Comparison of ENCODE assay signal across 8 mouse cellular contexts in genomic region chr9:22070791-22071573, GRCm38 (mm10). TPM values are rescaled to one million over a fixed set of nuclear protein-coding genes. Genes with fewer than 3 reads are reported as not detected.
DNase-seq lines count a peak whose midpoint lies in the region; ATAC-seq and TF ChIP-seq lines count a peak whose summit lies in the region.

Gene Gm49318 (minus strand): TSS chr9:22071259.
Gene Zfp653 (minus strand): TSS chr9:22071376.

- H3K4me3 ChIP-seq in hindbrain, postnatal 0 days (ENCODE audit: low read length): peak within 1 kb of the TSS; percentile 90
- peak within 1 kb of the TSS; percentile 86 for H3K4me3 ChIP-seq in left cerebral cortex, adult 2 months

- TF ChIP-seq CTCF in hindbrain, postnatal 0 days (IDR thresholded peaks at IDR 0.05; ENCODE audit: low read depth): no peak; the same call in 1 of the 2 replicates
- no peak; the same call in 1 of the 2 replicates for TF ChIP-seq CTCF in left cerebral cortex, adult 2 months (IDR thresholded peaks at IDR 0.05)

- peak within 1 kb of the TSS; percentile 98 for H3K27ac ChIP-seq in hindbrain, postnatal 0 days
- peak within 1 kb of the TSS; percentile 99 for H3K27ac ChIP-seq in left cerebral cortex, adult 2 months

- H3K9me3 ChIP-seq in hindbrain, postnatal 0 days (ENCODE audit: low read length): no peaks in the 10 kb centered on the region

- peaks cover 21% of the 10 kb centered on the region for H3K36me3 ChIP-seq in hindbrain, postnatal 0 days (ENCODE audit: insufficient read depth, low read length)

- under 1% methylated on average over 49 of the region's 87 CpGs for WGBS in hindbrain, postnatal 0 days

- ATAC-seq in hindbrain, postnatal 0 days: peak; percentile 97
- ATAC-seq in megakaryocyte, adult 5-6 weeks (ENCODE audit: poor library complexity, severe bottlenecking): peak; percentile 92

- H3K4me1 ChIP-seq in hindbrain, postnatal 0 days (ENCODE audit: insufficient read depth, low read length): peaks cover 5% of the 10 kb centered on the region

- intact Hi-C loops in left cerebral cortex, adult 2 months (cut with DNase I): loop anchor here (2.0 kb wide), 1 partner anchor 46 kb away; the partner anchor contains the start of gene Elof1

- H3K27me3 ChIP-seq in hindbrain, postnatal 0 days (ENCODE audit: insufficient read depth, low read length): no peaks in the 10 kb centered on the region

- H3K9ac ChIP-seq in hindbrain, postnatal 0 days (replicated peaks; ENCODE audit: low read length): peak within 1 kb of the TSS; percentile 92

- peak; percentile 87 for DNase-seq in WW6 (ENCODE audit: low read depth, low spot score)
- DNase-seq in cerebellum, postnatal 4 days (ENCODE audit: low spot score in 2 of 2): peak; percentile 90 to 98
- DNase-seq in gastrocnemius, adult 18-20 months (ENCODE audit: low spot score): peak; percentile 95
- DNase-seq in hindbrain, postnatal 0 days (ENCODE audit: low spot score): peak; percentile 99
- DNase-seq in left cerebral cortex, adult 2 months (ENCODE audit: extremely low spot score in 1 of 2, low spot score in 2 of 2): peak; percentile 96 to 97
- DNase-seq in right cerebral cortex, adult 2 months (ENCODE audit: low spot score in 2 of 2): peak; percentile 97 to 98
- peak; percentile 98 for DNase-seq in urinary bladder, postnatal 14 days (ENCODE audit: low spot score)

- H3K4me2 ChIP-seq in hindbrain, postnatal 0 days (ENCODE audit: low read depth, low read length): peak within 1 kb of the TSS; percentile 66

RNA-seq across cellular contexts. Expression of gene Gm49318, which starts in this region (rescaled TPM):
- not detected for total RNA-seq in gastrocnemius, adult 18-20 months (2021)
- total RNA-seq in hindbrain, postnatal 0 days (2014; rRNA removed): not detected in 2 replicates
- not detected in 2 replicates for polyA plus RNA-seq in hindbrain, postnatal 0 days (2015; fragmentation: Nextera tagmentation; extraction: Ambion mirVana)
- total RNA-seq in left cerebral cortex, adult 2 months (2021): 1 to 10 TPM; 2.1 to 2.3 TPM
- not detected in 2 replicates for total RNA-seq in megakaryocyte, adult 5-6 weeks (2015)
- not detected in 2 replicates for total RNA-seq in megakaryocyte, adult 5-6 weeks (2017)

RNA-seq across cellular contexts. Expression of gene Zfp653, which starts in this region (rescaled TPM):
- 1 to 10 TPM; 3.2 to 3.7 TPM for total RNA-seq in gastrocnemius, adult 18-20 months (2021)
- total RNA-seq in hindbrain, postnatal 0 days (2014; rRNA removed): 28.8 and 30.0 TPM in 2 replicates
- 12.8 and 13.2 TPM in 2 replicates for polyA plus RNA-seq in hindbrain, postnatal 0 days (2015; fragmentation: Nextera tagmentation; extraction: Ambion mirVana)
- 10 to 100 TPM; 20.0 to 24.8 TPM for total RNA-seq in left cerebral cortex, adult 2 months (2021)
- 4.4 and 6.1 TPM in 2 replicates for total RNA-seq in megakaryocyte, adult 5-6 weeks (2015)
- 6.2 and 8.6 TPM in 2 replicates for total RNA-seq in megakaryocyte, adult 5-6 weeks (2017)

Comparison
In these comparisons a context has a peak if more than half of its experiments do, and no peak if none do; other contexts are left out.
1. Peak in every context shown above with its lines: DNase-seq, ATAC-seq, H3K4me3 ChIP-seq and H3K27ac ChIP-seq.